In the genomic region with DNA sequence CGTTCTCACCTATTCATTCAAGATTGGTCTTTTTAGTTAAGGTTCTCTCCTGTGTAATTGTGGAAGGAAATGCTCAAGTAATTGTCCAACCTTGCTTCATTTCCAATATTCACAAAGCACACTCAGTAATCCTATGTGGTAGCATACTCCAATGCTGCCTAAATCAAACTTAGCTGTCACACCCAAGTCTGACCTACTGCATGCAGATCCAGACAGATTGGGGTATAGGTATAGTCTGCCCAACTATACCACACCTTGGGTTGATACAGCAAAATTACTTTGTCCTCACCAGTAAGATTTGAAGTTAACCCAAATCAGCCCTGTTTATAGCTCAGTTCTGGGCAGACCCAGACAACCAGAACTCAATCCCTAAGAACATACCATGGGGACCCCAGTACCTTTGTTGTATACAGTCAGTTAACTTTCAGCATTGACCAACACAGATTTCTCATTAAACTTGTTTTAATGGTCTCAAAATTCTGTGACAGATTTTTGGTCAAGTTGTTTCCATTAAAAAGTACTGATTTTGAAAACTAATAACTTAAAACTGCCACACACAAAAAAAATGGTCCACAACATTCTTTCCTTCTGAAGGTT, we compare ENCODE assay signal across 10 mouse cellular contexts. TPM values are rescaled to one million over a fixed set of nuclear protein-coding genes. Genes with fewer than 3 reads are reported as not detected.
A peak's percentile ranks its signal among the peaks of the same experiment; 100 is the strongest.
DNase-seq lines count a peak whose midpoint lies in the region; ATAC-seq and TF ChIP-seq lines count a peak whose summit lies in the region.
"Not testable (repeated sequence)": the region's sequence is repeated elsewhere in the genome, so short reads cannot be mapped to it uniquely, and the experiment has no call there.
"Had no signal": no experiment of that assay in that cellular context is flagged by ENCODE, and none has a peak within 500 bp of the region (broad histone marks: within the 10 kb centered on the region; RNA-seq: fewer than 3 reads in every experiment).

No protein-coding gene starts in this region.

- peaks cover 30% of the 10 kb centered on the region for H3K79me2 ChIP-seq in MEL (ENCODE audit: control insufficient read depth, insufficient read depth, low read length, poor library complexity)

- H3K36me3 ChIP-seq in MEL (ENCODE audit: control insufficient read depth in 1 of 2, insufficient read depth in 2 of 2, low read length in 2 of 2), result peaks cover 10 to 16% of the 10 kb centered on the region in 2 experiments
- H3K36me3 ChIP-seq in heart, embryonic 13.5 days, result peaks cover 59% of the 10 kb centered on the region
- peaks cover 55% of the 10 kb centered on the region for H3K36me3 ChIP-seq in intestine, embryonic 14.5 days (ENCODE audit: control insufficient read depth, insufficient read depth, low read length)
- H3K36me3 ChIP-seq in limb, embryonic 13.5 days, result peaks cover 61% of the 10 kb centered on the region
- peaks cover 39% of the 10 kb centered on the region for H3K36me3 ChIP-seq in lung, embryonic 15.5 days

- not testable (repeated sequence) for H3K4me1 ChIP-seq in MEL (ENCODE audit: control insufficient read depth in 1 of 2, insufficient read depth in 2 of 2, low read length in 2 of 2); embryonic fibroblast, embryonic 13.5 days (ENCODE audit: control insufficient read depth, insufficient read depth, low read length); intestine, embryonic 14.5 days (replicated peaks; ENCODE audit: control insufficient read depth, insufficient read depth, low read length)
- peaks cover 29% of the 10 kb centered on the region for H3K4me1 ChIP-seq in heart, embryonic 13.5 days
- peaks cover 26% of the 10 kb centered on the region for H3K4me1 ChIP-seq in limb, embryonic 13.5 days
- peaks cover 16% of the 10 kb centered on the region for H3K4me1 ChIP-seq in lung, embryonic 15.5 days

- H3K9ac ChIP-seq in MEL (ENCODE audit: control insufficient read depth, low read depth, low read length, poor library complexity, severe bottlenecking), result peak overlapping the region; percentile 65
- H3K9ac ChIP-seq in heart, embryonic 13.5 days, result peak overlapping the region; percentile 61
- not testable (repeated sequence) for H3K9ac ChIP-seq in intestine, embryonic 14.5 days (ENCODE audit: low read length); lung, embryonic 15.5 days
- H3K9ac ChIP-seq in limb, embryonic 13.5 days, result 0 out of 2 replicates have a peak overlapping the region, but pooled peaks have one; percentile 35

- not testable (repeated sequence) for H3K9me3 ChIP-seq in MEL (replicated peaks; ENCODE audit: insufficient read depth, low read length); heart, embryonic 13.5 days; intestine, embryonic 14.5 days (ENCODE audit: control insufficient read depth, low read length); limb, embryonic 13.5 days; lung, embryonic 15.5 days

- not testable (repeated sequence) for TF ChIP-seq RAD21 in MEL (IDR thresholded peaks at IDR 0.05; ENCODE audit: low read depth, low read length)

- not testable (repeated sequence) for TF ChIP-seq POLR2A in MEL (IDR thresholded peaks at IDR 0.05; ENCODE audit: control insufficient read depth in 1 of 2, insufficient read depth in 1 of 2, low read depth in 1 of 2, low read length in 2 of 2, poor library complexity in 1 of 2)
- TF ChIP-seq POLR2A in embryonic fibroblast, embryonic 13.5 days (IDR thresholded peaks at IDR 0.05; ENCODE audit: low read depth, low read length), result peak; percentile 42

- ATAC-seq in heart, embryonic 13.5 days (ENCODE audit: extremely low read depth, insufficient number of reproducible peaks, low FRiP score, low TSS enrichment); intestine, embryonic 14.5 days (replicated peaks; ENCODE audit: low FRiP score, low TSS enrichment, low read depth); limb, embryonic 13.5 days (ENCODE audit: low FRiP score, low read depth); lung, embryonic 15.5 days (ENCODE audit: borderline replicate concordance, extremely low read depth, low FRiP score, low TSS enrichment): not testable (repeated sequence)

- TF ChIP-seq CTCF in MEL (IDR thresholded peaks at IDR 0.05 in 2 of 3, conservative IDR thresholded peaks at IDR 0.05 in 1 of 3; ENCODE audit: control insufficient read depth in 1 of 3, insufficient read depth in 1 of 3, low read depth in 2 of 3, low read length in 3 of 3, poor library complexity in 1 of 3, severe bottlenecking in 1 of 3); embryonic fibroblast, embryonic 13.5 days (IDR thresholded peaks at IDR 0.05; ENCODE audit: borderline replicate concordance, insufficient read depth, low read length): not testable (repeated sequence)

- 0 out of 4 replicates have a peak, but pooled peaks of 1 of the 2 experiments have one; percentile 9 for TF ChIP-seq EP300 in MEL (IDR thresholded peaks at IDR 0.05; ENCODE audit: low read depth in 1 of 2, low read length in 2 of 2)

- H3K4me3 ChIP-seq in MEL (ENCODE audit: control insufficient read depth in 1 of 2, insufficient read depth in 1 of 2, low read depth in 2 of 2, low read length in 2 of 2), result peak overlapping the region in 1 of 2 experiments; percentile 40; a peak in 1 of 4 replicates
- H3K4me3 ChIP-seq in embryonic fibroblast, embryonic 13.5 days (ENCODE audit: insufficient read depth, low read length), result peak overlapping the region; percentile 41
- peak overlapping the region; percentile 8 for H3K4me3 ChIP-seq in heart, embryonic 13.5 days
- H3K4me3 ChIP-seq in intestine, embryonic 14.5 days (ENCODE audit: low read depth, low read length), result 0 out of 2 replicates have a peak overlapping the region, but pooled peaks have one; percentile 2
- peak overlapping the region; percentile 7 for H3K4me3 ChIP-seq in limb, embryonic 13.5 days
- H3K4me3 ChIP-seq in lung, embryonic 15.5 days, result not testable (repeated sequence)

- WGBS in heart, embryonic 13.5 days, result 58% methylated on average over 1 of the region's 1 CpGs
- 57% methylated on average over 1 of the region's 1 CpGs for WGBS in intestine, embryonic 14.5 days
- WGBS in limb, embryonic 13.5 days, result 59% methylated on average over 1 of the region's 1 CpGs
- WGBS in lung, embryonic 15.5 days, result 61% methylated on average over 1 of the region's 1 CpGs

- H3K4me2 ChIP-seq in heart, embryonic 13.5 days, result peak overlapping the region; percentile 34
- peak overlapping the region; percentile 28; the same call in 1 of the 2 replicates for H3K4me2 ChIP-seq in intestine, embryonic 14.5 days (ENCODE audit: low read length)
- H3K4me2 ChIP-seq in limb, embryonic 13.5 days (replicated peaks), result peak overlapping the region; percentile 34
- H3K4me2 ChIP-seq in lung, embryonic 15.5 days, result peak overlapping the region; percentile 12; the same call in 1 of the 2 replicates

- not testable (repeated sequence) for H3K27me3 ChIP-seq in MEL (ENCODE audit: control insufficient read depth in 1 of 2, insufficient read depth in 2 of 2, low read length in 2 of 2); heart, embryonic 13.5 days (replicated peaks); intestine, embryonic 14.5 days (replicated peaks; ENCODE audit: control insufficient read depth, insufficient read depth, low read length); limb, embryonic 13.5 days; lung, embryonic 15.5 days

- peak; percentile 38 for DNase-seq in A20 (ENCODE audit: low read depth, low spot score)
- peak; percentile 43 for DNase-seq in MEL (ENCODE audit: low read depth, low spot score)
- not testable (repeated sequence) for DNase-seq in intestine, embryonic 14.5 days (ENCODE audit: low spot score)
- peak; percentile 49 for DNase-seq in naive thymus-derived CD4-positive, alpha-beta T cell, adult 2 months (ENCODE audit: low read depth)

- peak overlapping the region; percentile 44 for H3K27ac ChIP-seq in MEL (ENCODE audit: control insufficient read depth, low read depth, low read length)
- not testable (repeated sequence) for H3K27ac ChIP-seq in embryonic fibroblast, embryonic 13.5 days (ENCODE audit: insufficient read depth, low read length); intestine, embryonic 14.5 days (ENCODE audit: low read depth); limb, embryonic 13.5 days; lung, embryonic 15.5 days
- peak overlapping the region; percentile 54 for H3K27ac ChIP-seq in heart, embryonic 13.5 days (replicated peaks)

RNA-seq across cellular contexts. Expression of a gene that starts 10.8 kb away (rescaled TPM):
- total RNA-seq in MEL (2012; rRNA removed), result 11,891 and 13,182 TPM in 2 replicates
- polyA plus RNA-seq in MEL (2012; ENCODE audit: insufficient read depth in 1 of 2, insufficient read length in 2 of 2, low read depth in 1 of 2, low replicate concordance in 2 of 2, missing spikeins in 1 of 2), result over 10,000 TPM; 11,701 to 60,504 TPM
- polyA plus RNA-seq in embryonic fibroblast, embryonic 13.5 days (2011; ENCODE audit: insufficient read length, low read depth, missing spikeins), result 16,028 and 17,695 TPM in 2 replicates
- polyA plus RNA-seq in heart, embryonic 13.5 days (2015; fragmentation: Nextera tagmentation; extraction: Ambion mirVana), result 3,078 and 3,363 TPM in 2 replicates
- 5,695 and 6,055 TPM in 2 replicates for polyA plus RNA-seq in intestine, embryonic 14.5 days (2014; fragmentation: Nextera tagmentation; extraction: Ambion mirVana)
- polyA plus RNA-seq in limb, embryonic 13.5 days (2015; fragmentation: Nextera tagmentation; extraction: Ambion mirVana), result 5,052 and 5,054 TPM in 2 replicates
- 4,575 and 4,632 TPM in 2 replicates for polyA plus RNA-seq in lung, embryonic 15.5 days (2015; fragmentation: Nextera tagmentation; extraction: Ambion mirVana)

RNA-seq across cellular contexts. Expression of a gene that starts 29.5 kb away (rescaled TPM):
- 1.0 and 1.8 TPM in 2 replicates for total RNA-seq in MEL (2012; rRNA removed)
- polyA plus RNA-seq in MEL (2012; ENCODE audit: insufficient read depth in 1 of 2, insufficient read length in 2 of 2, low read depth in 1 of 2, low replicate concordance in 2 of 2, missing spikeins in 1 of 2), result under 1 TPM in 1 of 2 experiments, not detected in 1; 0.36 TPM
- polyA plus RNA-seq in embryonic fibroblast, embryonic 13.5 days (2011; ENCODE audit: insufficient read length, low read depth, missing spikeins), result not detected in 2 replicates
- polyA plus RNA-seq in heart, embryonic 13.5 days (2015; fragmentation: Nextera tagmentation; extraction: Ambion mirVana), result 0.51 and 0.71 TPM in 2 replicates
- 0.44 TPM in 1 of 2 replicates, not detected in the other for polyA plus RNA-seq in intestine, embryonic 14.5 days (2014; fragmentation: Nextera tagmentation; extraction: Ambion mirVana)
- 0.27 and 0.28 TPM in 2 replicates for polyA plus RNA-seq in limb, embryonic 13.5 days (2015; fragmentation: Nextera tagmentation; extraction: Ambion mirVana)
- 0.56 and 0.94 TPM in 2 replicates for polyA plus RNA-seq in lung, embryonic 15.5 days (2015; fragmentation: Nextera tagmentation; extraction: Ambion mirVana)
- total RNA-seq: heart, postnatal 4 days; monocyte, adult 5-6 weeks had no signal

RNA-seq across cellular contexts. Expression of a gene that starts 30.1 kb away (rescaled TPM):
- 28.7 and 32.3 TPM in 2 replicates for total RNA-seq in MEL (2012; rRNA removed)
- polyA plus RNA-seq in MEL (2012; ENCODE audit: insufficient read depth in 1 of 2, insufficient read length in 2 of 2, low read depth in 1 of 2, low replicate concordance in 2 of 2, missing spikeins in 1 of 2), result 10 to 100 TPM in 1 of 2 experiments, not detected in 1; 27.7 TPM
- polyA plus RNA-seq in embryonic fibroblast, embryonic 13.5 days (2011; ENCODE audit: insufficient read length, low read depth, missing spikeins), result 14.5 and 15.4 TPM in 2 replicates
- polyA plus RNA-seq in heart, embryonic 13.5 days (2015; fragmentation: Nextera tagmentation; extraction: Ambion mirVana), result 26.4 and 29.5 TPM in 2 replicates
- 25.5 and 26.8 TPM in 2 replicates for polyA plus RNA-seq in intestine, embryonic 14.5 days (2014; fragmentation: Nextera tagmentation; extraction: Ambion mirVana)
- polyA plus RNA-seq in limb, embryonic 13.5 days (2015; fragmentation: Nextera tagmentation; extraction: Ambion mirVana), result 21.1 and 23.6 TPM in 2 replicates
- 21.0 and 24.3 TPM in 2 replicates for polyA plus RNA-seq in lung, embryonic 15.5 days (2015; fragmentation: Nextera tagmentation; extraction: Ambion mirVana)

RNA-seq across cellular contexts. Expression of a gene that starts 35.1 kb away (rescaled TPM):
- total RNA-seq in MEL (2012; rRNA removed), result 12.9 and 19.0 TPM in 2 replicates
- 10 to 100 TPM in 1 of 2 experiments, not detected in 1; 20.9 TPM for polyA plus RNA-seq in MEL (2012; ENCODE audit: insufficient read depth in 1 of 2, insufficient read length in 2 of 2, low read depth in 1 of 2, low replicate concordance in 2 of 2, missing spikeins in 1 of 2)
- 5.1 and 5.8 TPM in 2 replicates for polyA plus RNA-seq in embryonic fibroblast, embryonic 13.5 days (2011; ENCODE audit: insufficient read length, low read depth, missing spikeins)
- 0.64 and 0.76 TPM in 2 replicates for polyA plus RNA-seq in heart, embryonic 13.5 days (2015; fragmentation: Nextera tagmentation; extraction: Ambion mirVana)
- polyA plus RNA-seq in intestine, embryonic 14.5 days (2014; fragmentation: Nextera tagmentation; extraction: Ambion mirVana), result 1.9 and 2.4 TPM in 2 replicates
- polyA plus RNA-seq in limb, embryonic 13.5 days (2015; fragmentation: Nextera tagmentation; extraction: Ambion mirVana), result 2.5 and 2.6 TPM in 2 replicates
- polyA plus RNA-seq in lung, embryonic 15.5 days (2015; fragmentation: Nextera tagmentation; extraction: Ambion mirVana), result 2.6 and 3.0 TPM in 2 replicates
